Mouse (Mus musculus) lung, postnatal 0 days (tissue): ENCODE data around the gene Rbms1.

Source experiments
- CTCF ChIP-seq: IDR thresholded peaks from 2 replicates; pipeline ENCODE4 v1.5.1; 2016; ENCODE audit warnings: antibody characterized with exemption, mild to moderate bottlenecking
- EP300 ChIP-seq: IDR thresholded peaks from 2 replicates; pipeline ENCODE4 v1.6.1; 2016; ENCODE audit warnings: antibody characterized with exemption, mild to moderate bottlenecking, control low read depth

DNA sequence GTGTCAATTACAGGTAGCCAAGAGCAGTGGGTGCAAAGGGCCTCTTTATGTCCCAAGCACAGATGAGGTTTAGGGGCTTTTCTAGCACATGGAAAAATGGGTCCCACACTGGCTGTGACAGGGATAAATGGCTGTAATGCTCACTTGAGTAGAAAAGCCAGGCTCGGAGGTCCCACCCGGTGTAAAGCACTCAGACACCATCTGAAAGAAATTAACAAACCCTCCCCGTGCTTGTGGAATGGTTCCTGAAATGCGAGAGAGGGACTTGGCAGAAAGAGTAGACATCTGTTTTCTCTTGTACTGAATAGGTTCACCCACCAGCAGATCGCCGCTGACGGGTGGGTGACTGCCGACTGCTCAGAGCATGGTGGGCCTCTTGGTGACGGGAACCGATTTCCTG is 176.7 kb downstream of the Rbms1 start:
- TF ChIP-seq CTCF (no peak), EP300 (no peak)
